Mouse (Mus musculus): ENCODE measurements around the gene Ddx6. TPM values are rescaled to one million over a fixed set of nuclear protein-coding genes. Genes with fewer than 3 reads are reported as not detected.

Gene Ddx6
- polyA plus RNA-seq, 1 experiment from 2014 or later: 6.1 TPM

GRCm38 (mm10) chr9:44594901-44595536 is 9.7 kb upstream of the Ddx6 start:
- H3K9me3 ChIP-seq (replicated peaks): no peaks in the 10 kb centered on the region
- H3K4me2 ChIP-seq: no peak overlapping the region
- peaks cover 21% of the 10 kb centered on the region for H3K4me1 ChIP-seq (replicated peaks)
- H3K9ac ChIP-seq: no peak overlapping the region
- H3K4me3 ChIP-seq (replicated peaks): no peak overlapping the region
- no peak overlapping the region for H3K27ac ChIP-seq (replicated peaks)
- ATAC-seq (ENCODE audit: insufficient read depth): no peak
- no peaks in the 10 kb centered on the region for H3K36me3 ChIP-seq (replicated peaks)
- peaks cover 18% of the 10 kb centered on the region for H3K27me3 ChIP-seq
- 69% methylated on average over 9 of the region's 9 CpGs for WGBS (ENCODE audit: insufficient replicate concordance)

DNA sequence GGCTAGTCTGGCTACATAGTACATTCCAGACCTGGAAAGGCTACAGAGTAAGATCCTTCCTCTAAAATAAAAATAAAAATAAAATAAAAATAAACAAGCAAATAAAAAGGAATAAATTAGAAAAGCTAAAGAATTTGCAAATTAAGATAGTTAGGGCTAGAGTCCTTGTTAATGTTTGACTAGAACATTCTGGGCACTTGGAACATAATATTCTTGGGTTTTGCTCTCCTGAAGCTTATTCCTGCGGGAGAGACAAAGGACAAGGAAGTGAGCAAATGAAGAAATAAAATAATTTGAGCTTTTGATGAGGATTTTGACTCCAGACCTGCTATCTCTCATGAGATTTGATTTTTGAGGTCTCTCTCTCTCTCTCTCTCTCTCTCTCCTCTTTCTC is 9.2 kb upstream of the Ddx6 start:
- no peak overlapping the region for H3K4me3 ChIP-seq (replicated peaks)
- peaks cover 18% of the 10 kb centered on the region for H3K27me3 ChIP-seq
- no peak overlapping the region for H3K27ac ChIP-seq (replicated peaks)
- WGBS (ENCODE audit: insufficient replicate concordance): 65% methylated on average over 1 of the region's 1 CpGs
- H3K9ac ChIP-seq: no peak overlapping the region
- peaks cover 21% of the 10 kb centered on the region for H3K4me1 ChIP-seq (replicated peaks)
- no peak overlapping the region for H3K4me2 ChIP-seq
- ATAC-seq (ENCODE audit: insufficient read depth): no peak
- H3K36me3 ChIP-seq (replicated peaks): no peaks in the 10 kb centered on the region
- no peaks in the 10 kb centered on the region for H3K9me3 ChIP-seq (replicated peaks)

DNA sequence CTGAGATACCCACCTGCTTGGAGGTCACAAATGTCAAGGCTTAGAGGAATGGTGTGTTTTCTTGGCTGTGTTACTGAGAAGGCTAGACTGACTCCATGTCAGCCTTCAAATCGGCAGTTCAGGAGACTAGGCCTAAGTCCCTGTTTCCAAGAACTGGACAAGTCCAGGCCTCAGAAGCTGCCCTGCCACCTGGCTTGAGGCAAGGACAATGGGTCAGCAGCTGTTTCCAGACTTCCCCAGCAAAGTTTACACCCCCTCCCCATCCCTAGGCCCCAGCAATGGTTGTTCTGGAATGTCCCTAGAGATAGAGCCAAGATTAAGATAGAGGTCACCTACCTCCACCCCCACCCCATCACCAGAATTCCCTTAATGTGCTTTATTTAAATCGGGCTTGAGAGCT is 7.0 kb upstream of the Ddx6 start:
- Histone ChIP-seq H3K4me2 (no peak overlapping the region), H3K4me3 (replicated peaks) (no peak overlapping the region), H3K4me1 (replicated peaks) (peaks cover 20% of the 10 kb centered on the region), H3K27ac (replicated peaks) (no peak overlapping the region), H3K9ac (no peak overlapping the region), H3K9me3 (replicated peaks) (no peaks in the 10 kb centered on the region), H3K27me3 (peaks cover 18% of the 10 kb centered on the region), H3K36me3 (replicated peaks) (no peaks in the 10 kb centered on the region)
- no peak for ATAC-seq (ENCODE audit: insufficient read depth)
- WGBS (ENCODE audit: insufficient replicate concordance): 76% methylated on average over 2 of the region's 2 CpGs

- Histone ChIP-seq H3K4me3 (replicated peaks) (no peak overlapping the region), H3K9me3 (replicated peaks) (no peaks in the 10 kb centered on the region), H3K36me3 (replicated peaks) (no peaks in the 10 kb centered on the region), H3K9ac (no peak overlapping the region), H3K4me1 (replicated peaks) (peaks cover 29% of the 10 kb centered on the region), H3K27ac (replicated peaks) (no peak overlapping the region), H3K4me2 (peak overlapping the region; percentile 39), H3K27me3 (peaks cover 18% of the 10 kb centered on the region)
- ATAC-seq (ENCODE audit: insufficient read depth): no peak
- 21% methylated on average over 18 of the region's 18 CpGs for WGBS (ENCODE audit: insufficient replicate concordance)
Measured at GRCm38 (mm10) chr9:44598899-44599495, 5.7 kb upstream of the Ddx6 start.

DNA sequence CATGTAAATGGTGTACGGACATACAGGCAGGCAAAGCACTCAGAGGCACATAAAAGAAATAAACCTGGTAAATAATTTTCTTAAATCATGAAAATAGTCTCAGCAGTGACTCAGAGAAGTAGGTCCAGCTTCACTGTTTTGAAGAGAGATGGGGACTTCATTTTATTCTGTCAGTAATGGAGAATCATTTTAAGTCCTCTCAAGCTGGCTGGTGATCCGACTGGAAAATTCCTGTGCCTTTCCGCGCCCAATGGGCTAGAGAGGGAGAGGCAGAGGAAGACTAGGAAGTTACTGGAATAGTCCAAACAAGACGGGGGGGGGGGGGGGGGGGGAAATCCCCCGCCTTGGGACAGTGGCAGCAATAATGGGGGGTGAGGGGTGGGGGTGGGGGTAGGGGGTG is 5.1 kb upstream of the Ddx6 start:
- ATAC-seq (ENCODE audit: insufficient read depth): no peak
- H3K4me2 ChIP-seq: no peak overlapping the region
- 53% methylated on average over 5 of the region's 6 CpGs for WGBS (ENCODE audit: insufficient replicate concordance)
- peaks cover 18% of the 10 kb centered on the region for H3K27me3 ChIP-seq
- H3K9ac ChIP-seq: no peak overlapping the region
- H3K9me3 ChIP-seq (replicated peaks): no peaks in the 10 kb centered on the region
- H3K4me3 ChIP-seq (replicated peaks): no peak overlapping the region
- H3K4me1 ChIP-seq (replicated peaks): peaks cover 29% of the 10 kb centered on the region
- H3K27ac ChIP-seq (replicated peaks): no peak overlapping the region
- H3K36me3 ChIP-seq (replicated peaks): no peaks in the 10 kb centered on the region

- Histone ChIP-seq H3K4me2 (no peak overlapping the region), H3K4me1 (replicated peaks) (peaks cover 29% of the 10 kb centered on the region), H3K27ac (replicated peaks) (no peak overlapping the region), H3K9ac (no peak overlapping the region), H3K27me3 (peaks cover 18% of the 10 kb centered on the region), H3K36me3 (replicated peaks) (no peaks in the 10 kb centered on the region), H3K4me3 (replicated peaks) (no peak overlapping the region), H3K9me3 (replicated peaks) (no peaks in the 10 kb centered on the region)
- 81% methylated on average over 6 of the region's 6 CpGs for WGBS (ENCODE audit: insufficient replicate concordance)
- no peak for ATAC-seq (ENCODE audit: insufficient read depth)
Measured at GRCm38 (mm10) chr9:44600801-44601200, 3.9 kb upstream of the Ddx6 start.

DNA sequence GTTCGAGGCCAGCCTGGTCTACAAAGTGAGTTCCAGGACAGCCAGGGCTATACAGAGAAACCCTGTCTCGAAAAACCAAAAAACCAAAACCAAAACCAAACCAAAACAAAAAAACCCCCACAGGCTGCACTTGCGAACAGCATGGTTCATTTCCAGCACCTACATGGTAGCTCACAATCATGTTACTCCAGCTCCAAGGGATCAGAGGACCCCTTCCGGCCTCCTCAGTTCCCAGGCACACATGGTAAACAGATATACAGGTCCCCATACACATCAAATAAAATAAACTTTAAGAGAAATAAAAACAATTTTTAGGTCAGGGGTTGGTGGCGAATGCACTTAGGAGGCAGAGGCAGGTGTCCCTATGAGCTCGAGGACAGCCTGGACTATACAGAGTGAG is 1.9 kb upstream of the Ddx6 start:
- ATAC-seq (ENCODE audit: insufficient read depth): no peak
- no peaks in the 10 kb centered on the region for H3K9me3 ChIP-seq (replicated peaks)
- H3K4me2 ChIP-seq: peak overlapping the region; percentile 87
- H3K4me3 ChIP-seq (replicated peaks): peak overlapping the region; percentile 100
- peak overlapping the region; percentile 97 for H3K27ac ChIP-seq (replicated peaks)
- H3K9ac ChIP-seq: peak overlapping the region; percentile 100; the same call in 1 of the 2 replicates
- H3K27me3 ChIP-seq: peaks cover 17% of the 10 kb centered on the region
- WGBS (ENCODE audit: insufficient replicate concordance): 63% methylated on average over 6 of the region's 6 CpGs
- peaks cover 39% of the 10 kb centered on the region for H3K4me1 ChIP-seq (replicated peaks)
- H3K36me3 ChIP-seq (replicated peaks): peaks cover 10% of the 10 kb centered on the region

- peak; percentile 40 for ATAC-seq (ENCODE audit: insufficient read depth)
- peaks cover 19% of the 10 kb centered on the region for H3K36me3 ChIP-seq (replicated peaks)
- H3K27me3 ChIP-seq: peaks cover 8% of the 10 kb centered on the region
- under 1% methylated on average over 38 of the region's 38 CpGs for WGBS (ENCODE audit: insufficient replicate concordance)
- H3K9ac ChIP-seq: peak overlapping the region; percentile 100
- H3K9me3 ChIP-seq (replicated peaks): no peaks in the 10 kb centered on the region
- H3K27ac ChIP-seq (replicated peaks): peak overlapping the region; percentile 97
- peaks cover 44% of the 10 kb centered on the region for H3K4me1 ChIP-seq (replicated peaks)
- H3K4me3 ChIP-seq (replicated peaks): peak overlapping the region; percentile 100
- H3K4me2 ChIP-seq: peak overlapping the region; percentile 87
Measured at GRCm38 (mm10) chr9:44603454-44604289, 1.0 kb upstream of the Ddx6 start.

- Histone ChIP-seq H3K4me2 (peak overlapping the region; percentile 87), H3K4me3 (replicated peaks) (peak overlapping the region; percentile 100), H3K27me3 (peaks cover 1% of the 10 kb centered on the region; the same call in 1 of the 2 replicates), H3K27ac (replicated peaks) (peak overlapping the region; percentile 97), H3K36me3 (replicated peaks) (peaks cover 25% of the 10 kb centered on the region), H3K4me1 (replicated peaks) (peaks cover 40% of the 10 kb centered on the region), H3K9me3 (replicated peaks) (no peaks in the 10 kb centered on the region), H3K9ac (peak overlapping the region; percentile 100)
- peak; percentile 67 for ATAC-seq (ENCODE audit: insufficient read depth)
- WGBS (ENCODE audit: insufficient replicate concordance): 0% methylated on average over 64 of the region's 65 CpGs
Measured at GRCm38 (mm10) chr9:44604290-44604778, 358 bp upstream of the Ddx6 start.

DNA sequence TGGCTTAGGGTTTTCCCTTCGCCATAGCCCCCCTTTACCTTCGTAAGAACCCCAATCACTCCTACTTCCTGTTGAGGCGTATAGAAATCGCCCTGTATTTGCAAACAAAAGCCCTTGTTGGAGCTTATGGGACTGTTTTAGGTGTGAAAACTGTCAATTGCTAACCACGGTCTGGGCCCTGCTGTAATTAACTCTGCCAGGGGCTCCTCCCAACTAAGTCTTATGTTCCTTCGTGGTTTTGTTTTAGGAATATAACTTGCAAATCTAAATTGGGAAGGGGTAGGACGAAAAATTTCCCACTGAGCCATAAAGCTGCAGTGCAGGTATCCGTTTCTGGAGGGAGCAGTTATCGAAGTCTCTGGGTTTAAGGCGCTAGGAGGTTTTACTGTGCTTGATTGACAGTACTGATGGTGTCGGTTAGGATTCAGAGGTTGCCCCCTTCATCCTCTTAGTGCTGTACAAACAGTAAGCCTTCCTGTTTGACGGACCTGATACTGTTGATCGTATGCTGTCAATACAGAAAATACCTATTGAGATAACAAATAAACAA is 999 bp downstream of the Ddx6 start:
- ATAC-seq (ENCODE audit: insufficient read depth): 0 out of 2 replicates have a peak, but pooled peaks have one; percentile 1
- Histone ChIP-seq H3K4me1 (replicated peaks) (peaks cover 41% of the 10 kb centered on the region), H3K4me3 (replicated peaks) (peak overlapping the region; percentile 100), H3K9me3 (replicated peaks) (no peaks in the 10 kb centered on the region), H3K27ac (replicated peaks) (peak overlapping the region; percentile 97), H3K27me3 (no peaks in the 10 kb centered on the region), H3K9ac (peak overlapping the region; percentile 100), H3K36me3 (replicated peaks) (peaks cover 38% of the 10 kb centered on the region), H3K4me2 (peak overlapping the region; percentile 87)
- under 1% methylated on average over 13 of the region's 13 CpGs for WGBS (ENCODE audit: insufficient replicate concordance)

- peak overlapping the region; percentile 100 for H3K4me3 ChIP-seq (replicated peaks)
- WGBS (ENCODE audit: insufficient replicate concordance): 57% methylated on average over 4 of the region's 4 CpGs
Measured at GRCm38 (mm10) chr9:44606646-44607045, 2.0 kb downstream of the Ddx6 start.

More at GRCm38 (mm10) chr9:44606646-44607045, 2.0 kb downstream of the Ddx6 start:
- Histone ChIP-seq H3K9ac (no peak overlapping the region), H3K36me3 (replicated peaks) (peaks cover 47% of the 10 kb centered on the region), H3K27me3 (no peaks in the 10 kb centered on the region), H3K4me1 (replicated peaks) (peaks cover 41% of the 10 kb centered on the region), H3K9me3 (replicated peaks) (no peaks in the 10 kb centered on the region), H3K4me2 (peak overlapping the region; percentile 87), H3K27ac (replicated peaks) (no peak overlapping the region)
- no peak for ATAC-seq (ENCODE audit: insufficient read depth)

Measured in liver, embryonic 15.5 days (tissue).